Comparison of ENCODE assay signal across 31 mouse cellular contexts in genomic region chr12:81237158-81237557, GRCm38 (mm10).
"Had no signal": no experiment of that assay in that cellular context is flagged by ENCODE, and none has a peak within 500 bp of the region (broad histone marks: within the 10 kb centered on the region; RNA-seq: fewer than 3 reads in every experiment).

No protein-coding gene starts in this region.

- H3K9me3 ChIP-seq: limb, embryonic 10.5 days; limb, embryonic 12.5 days; limb, embryonic 13.5 days; limb, embryonic 15.5 days; liver, embryonic 12.5 days; liver, embryonic 13.5 days; liver, embryonic 15.5 days; lung, embryonic 15.5 days; midbrain, embryonic 10.5 days; midbrain, embryonic 12.5 days; midbrain, embryonic 13.5 days; midbrain, embryonic 15.5 days; neural tube, embryonic 12.5 days; neural tube, embryonic 13.5 days had no signal

- ATAC-seq: liver, embryonic 12.5 days; lung, postnatal 0 days; midbrain, embryonic 13.5 days; midbrain, embryonic 15.5 days; midbrain, embryonic 16.5 days had no signal

- H3K27ac ChIP-seq: limb, embryonic 10.5 days; limb, embryonic 12.5 days; limb, embryonic 13.5 days; limb, embryonic 15.5 days; liver, embryonic 12.5 days; liver, embryonic 13.5 days; liver, embryonic 14.5 days; liver, embryonic 15.5 days; lung, embryonic 15.5 days; macrophage; midbrain, embryonic 10.5 days; midbrain, embryonic 12.5 days; midbrain, embryonic 13.5 days; midbrain, embryonic 15.5 days; neural tube, embryonic 12.5 days; neural tube, embryonic 13.5 days had no signal

- H3K4me3 ChIP-seq: limb, embryonic 10.5 days; limb, embryonic 12.5 days; limb, embryonic 13.5 days; limb, embryonic 15.5 days; liver, embryonic 12.5 days; liver, embryonic 13.5 days; liver, embryonic 15.5 days; lung, embryonic 15.5 days; megakaryocyte, embryonic 14.5 days; midbrain, embryonic 10.5 days; midbrain, embryonic 12.5 days; midbrain, embryonic 13.5 days; midbrain, embryonic 15.5 days; myocyte; neural tube, embryonic 12.5 days; neural tube, embryonic 13.5 days had no signal

- H3K27me3 ChIP-seq: limb, embryonic 12.5 days; limb, embryonic 13.5 days; limb, embryonic 15.5 days; liver, embryonic 12.5 days; liver, embryonic 13.5 days; liver, embryonic 15.5 days; lung, embryonic 15.5 days; megakaryocyte, embryonic 14.5 days; midbrain, embryonic 12.5 days; midbrain, embryonic 13.5 days; midbrain, embryonic 15.5 days; neural tube, embryonic 12.5 days; neural tube, embryonic 13.5 days had no signal

- H3K4me1 ChIP-seq: limb, embryonic 10.5 days; limb, embryonic 12.5 days; limb, embryonic 13.5 days; limb, embryonic 15.5 days; liver, embryonic 12.5 days; liver, embryonic 13.5 days; liver, embryonic 15.5 days; lung, embryonic 15.5 days; megakaryocyte, embryonic 14.5 days; midbrain, embryonic 10.5 days; midbrain, embryonic 12.5 days; midbrain, embryonic 13.5 days; midbrain, embryonic 15.5 days; neural tube, embryonic 12.5 days; neural tube, embryonic 13.5 days had no signal

- DNase-seq: left cerebral cortex, postnatal 4 days; liver, embryonic 13.5 days; lung, adult 18-20 months; lung, adult 2 months; lung, embryonic 14.5 days; lung, postnatal 10 days; lung, postnatal 14 days; lung, postnatal 36 days; lung, postnatal 4 days; midbrain, embryonic 14.5 days had no signal

- H3K4me2 ChIP-seq: limb, embryonic 12.5 days; limb, embryonic 13.5 days; limb, embryonic 15.5 days; liver, embryonic 11.5 days; liver, embryonic 12.5 days; liver, embryonic 13.5 days; liver, embryonic 15.5 days; lung, embryonic 14.5 days; lung, embryonic 15.5 days; midbrain, embryonic 11.5 days; midbrain, embryonic 12.5 days; midbrain, embryonic 13.5 days; midbrain, embryonic 15.5 days; neural tube, embryonic 12.5 days; neural tube, embryonic 13.5 days had no signal

- H3K9ac ChIP-seq: limb, embryonic 12.5 days; limb, embryonic 13.5 days; limb, embryonic 15.5 days; liver, embryonic 12.5 days; liver, embryonic 13.5 days; liver, embryonic 14.5 days; liver, embryonic 15.5 days; lung, embryonic 14.5 days; lung, embryonic 15.5 days; midbrain, embryonic 12.5 days; midbrain, embryonic 13.5 days; midbrain, embryonic 15.5 days; neural tube, embryonic 12.5 days; neural tube, embryonic 13.5 days had no signal

- H3K36me3 ChIP-seq: limb, embryonic 10.5 days; limb, embryonic 12.5 days; limb, embryonic 13.5 days; limb, embryonic 15.5 days; liver, embryonic 12.5 days; liver, embryonic 13.5 days; liver, embryonic 15.5 days; lung, embryonic 15.5 days; midbrain, embryonic 10.5 days; midbrain, embryonic 12.5 days; midbrain, embryonic 13.5 days; midbrain, embryonic 15.5 days; neural tube, embryonic 12.5 days; neural tube, embryonic 13.5 days had no signal
